8 mouse cellular contexts compared by ENCODE assay signal in the genomic region with DNA sequence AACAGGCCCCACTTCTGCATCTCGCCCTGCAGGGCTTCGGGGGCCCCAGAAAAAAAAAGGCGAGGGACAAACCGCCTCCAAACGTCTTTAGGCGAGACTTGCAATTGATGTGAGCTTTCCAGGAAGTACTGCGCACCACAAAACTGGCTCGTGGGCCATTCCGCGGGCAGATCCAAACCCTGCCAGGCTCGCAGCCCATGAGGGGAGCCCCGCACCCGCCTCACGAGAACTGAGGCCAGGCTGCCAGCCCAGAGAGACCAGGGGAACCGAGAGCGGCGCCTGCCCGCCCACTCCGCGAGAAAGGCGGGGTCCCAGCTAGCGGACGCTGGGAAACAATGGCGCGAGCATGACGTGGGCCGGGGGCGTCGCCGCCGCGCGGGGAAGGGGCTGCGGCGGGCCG. TPM values are rescaled to one million over a fixed set of nuclear protein-coding genes. Genes with fewer than 3 reads are reported as not detected.
DNase-seq lines count a peak whose midpoint lies in the region; ATAC-seq lines count a peak whose summit lies in the region.

No protein-coding gene starts in this region.

- no peaks in the 10 kb centered on the region for H3K36me3 ChIP-seq in hindbrain, embryonic 12.5 days

- H3K4me3 ChIP-seq in hindbrain, embryonic 12.5 days, result peak overlapping the region; percentile 76

- H3K27me3 ChIP-seq in hindbrain, embryonic 12.5 days, result no peaks in the 10 kb centered on the region

- DNase-seq in MN1 (ENCODE audit: low spot score), result peak; percentile 86
- peak; percentile 89 for DNase-seq in cerebellum, adult 9-11 months
- peak; percentile 79 to 86 for DNase-seq in frontal cortex, postnatal 10 days (ENCODE audit: low spot score in 2 of 2)
- peak; percentile 74 to 82 for DNase-seq in layer of hippocampus, postnatal 25 days (ENCODE audit: extremely low spot score in 1 of 2, low spot score in 1 of 2)
- peak; percentile 85 for DNase-seq in lung, postnatal 14 days
- DNase-seq in ovary, postnatal 36 days (ENCODE audit: low spot score), result peak; percentile 85
- DNase-seq in thymus, postnatal 25 days, result peak; percentile 83

- peak overlapping the region; percentile 98 for H3K27ac ChIP-seq in hindbrain, embryonic 12.5 days

- WGBS in hindbrain, embryonic 12.5 days, result 1% methylated on average over 35 of the region's 36 CpGs

- peak; percentile 94 for ATAC-seq in hindbrain, embryonic 12.5 days (ENCODE audit: low FRiP score)

- H3K9me3 ChIP-seq in hindbrain, embryonic 12.5 days (replicated peaks), result no peaks in the 10 kb centered on the region

- peak overlapping the region; percentile 64 for H3K4me2 ChIP-seq in hindbrain, embryonic 12.5 days (replicated peaks)

- peak overlapping the region; percentile 87 for H3K9ac ChIP-seq in hindbrain, embryonic 12.5 days

- peaks cover 31% of the 10 kb centered on the region for H3K4me1 ChIP-seq in hindbrain, embryonic 12.5 days

RNA-seq across cellular contexts. Expression of a gene that starts 52.8 kb away (rescaled TPM):
- 578 and 632 TPM in 2 replicates for polyA plus RNA-seq in hindbrain, embryonic 12.5 days (2016; fragmentation: Nextera tagmentation; extraction: Ambion mirVana)
- 100 to 1,000 TPM; 178 to 189 TPM for total RNA-seq in layer of hippocampus, postnatal 25 days (2021)

RNA-seq across cellular contexts. Expression of a gene that starts 53.3 kb away (rescaled TPM):
- polyA plus RNA-seq in hindbrain, embryonic 12.5 days (2016; fragmentation: Nextera tagmentation; extraction: Ambion mirVana), result 85.3 and 89.1 TPM in 2 replicates
- 10 to 100 TPM; 70.7 to 71.1 TPM for total RNA-seq in layer of hippocampus, postnatal 25 days (2021)

Comparison
In these comparisons a context has a peak if more than half of its experiments do, and no peak if none do; other contexts are left out.
1. Peak in every context shown above with its lines: DNase-seq, ATAC-seq, H3K4me3 ChIP-seq and H3K27ac ChIP-seq.